Mouse (Mus musculus): ENCODE data around the gene Grk6.

GRCm38 (mm10) chr13:55494257-55494656, 49.4 kb downstream of the Grk6 start:
- TF ChIP-seq CTCF (IDR thresholded peaks at IDR 0.05; ENCODE audit: low read depth), result no peak
- TF ChIP-seq EP300 (IDR thresholded peaks at IDR 0.05; ENCODE audit: low read depth), result no peak

All from heart, postnatal 0 days (tissue).